Mouse (Mus musculus): ENCODE results near the gene Tmem88b. TPM values are rescaled to one million over a fixed set of nuclear protein-coding genes. Genes with fewer than 3 reads are reported as not detected.
A peak's percentile ranks its signal among the peaks of the same experiment; 100 is the strongest.

The Tmem88b gene
- total and polyA plus RNA-seq, 3 experiments, result 0.19 to 0.32 TPM; not detected in 1

- Histone ChIP-seq H3K9me3 (replicated peaks; ENCODE audit: insufficient read depth, low read length) (no peaks in the 10 kb centered on the region), H3K4me3 (ENCODE audit: control insufficient read depth in 1 of 2, insufficient read depth in 1 of 2, low read depth in 2 of 2, low read length in 2 of 2) (peak overlapping the region; percentile 69 to 90), H3K36me3 (ENCODE audit: control insufficient read depth in 1 of 2, insufficient read depth in 2 of 2, low read length in 2 of 2) (peaks cover 0 to 7% of the 10 kb centered on the region in 2 experiments; a peak in 2 of 4 replicates), H3K4me1 (ENCODE audit: control insufficient read depth in 1 of 2, insufficient read depth in 2 of 2, low read length in 2 of 2) (peaks cover 0 to 10% of the 10 kb centered on the region in 2 experiments; a peak in 1 of 4 replicates), H3K9ac (ENCODE audit: control insufficient read depth, low read depth, low read length, poor library complexity, severe bottlenecking) (peak overlapping the region; percentile 88), H3K27ac (ENCODE audit: control insufficient read depth, low read depth, low read length) (no peak overlapping the region), H3K79me2 (ENCODE audit: control insufficient read depth, insufficient read depth, low read length, poor library complexity) (peaks cover 15% of the 10 kb centered on the region), H3K27me3 (ENCODE audit: control insufficient read depth in 1 of 2, insufficient read depth in 2 of 2, low read length in 2 of 2) (no peaks in the 10 kb centered on the region)
- DNase-seq (ENCODE audit: low read depth, low spot score), result no peak
- TF ChIP-seq GABPA (IDR thresholded peaks at IDR 0.05; ENCODE audit: low read depth, low read length), result no peak
- 0 out of 4 replicates have a peak, but pooled peaks of 1 of the 2 experiments have one; percentile 4 for TF ChIP-seq POLR2A (IDR thresholded peaks at IDR 0.05; ENCODE audit: control insufficient read depth in 1 of 2, insufficient read depth in 1 of 2, low read depth in 1 of 2, low read length in 2 of 2, poor library complexity in 1 of 2)
Observed at GRCm38 (mm10) chr4:155832321-155832720, 46.6 kb upstream of the Tmem88b start.

- Histone ChIP-seq H3K9ac (ENCODE audit: control insufficient read depth, low read depth, low read length, poor library complexity, severe bottlenecking) (peak overlapping the region; percentile 88), H3K36me3 (ENCODE audit: control insufficient read depth in 1 of 2, insufficient read depth in 2 of 2, low read length in 2 of 2) (peaks cover 0 to 7% of the 10 kb centered on the region in 2 experiments; a peak in 2 of 4 replicates), H3K27ac (ENCODE audit: control insufficient read depth, low read depth, low read length) (peak overlapping the region; percentile 71), H3K27me3 (ENCODE audit: control insufficient read depth in 1 of 2, insufficient read depth in 2 of 2, low read length in 2 of 2) (no peaks in the 10 kb centered on the region), H3K9me3 (replicated peaks; ENCODE audit: insufficient read depth, low read length) (no peaks in the 10 kb centered on the region), H3K79me2 (ENCODE audit: control insufficient read depth, insufficient read depth, low read length, poor library complexity) (peaks cover 15% of the 10 kb centered on the region), H3K4me1 (ENCODE audit: control insufficient read depth in 1 of 2, insufficient read depth in 2 of 2, low read length in 2 of 2) (peaks cover 0 to 10% of the 10 kb centered on the region in 2 experiments; a peak in 1 of 4 replicates), H3K4me3 (ENCODE audit: control insufficient read depth in 1 of 2, insufficient read depth in 1 of 2, low read depth in 2 of 2, low read length in 2 of 2) (peak overlapping the region; percentile 69 to 90)
- no peak for DNase-seq (ENCODE audit: low read depth, low spot score)
- TF ChIP-seq SMC3 (IDR thresholded peaks at IDR 0.05; ENCODE audit: low read depth, low read length), result no peak
- TF ChIP-seq USF2 (IDR thresholded peaks at IDR 0.05; ENCODE audit: borderline replicate concordance in 1 of 2, insufficient read depth in 1 of 2, low read depth in 1 of 2, low read length in 2 of 2), result no peak
- no peak for TF ChIP-seq ELF1 (IDR thresholded peaks at IDR 0.05; ENCODE audit: low read depth, low read length)
- no peak for TF ChIP-seq MAX (IDR thresholded peaks at IDR 0.05; ENCODE audit: low read length)
- no peak for TF ChIP-seq TBP (IDR thresholded peaks at IDR 0.05; ENCODE audit: low read depth, low read length)
- TF ChIP-seq E2F4 (IDR thresholded peaks at IDR 0.05; ENCODE audit: borderline replicate concordance, low read depth, low read length), result no peak
- TF ChIP-seq CHD1 (IDR thresholded peaks at IDR 0.05; ENCODE audit: low read depth, low read length), result no peak
- TF ChIP-seq EP300 (IDR thresholded peaks at IDR 0.05; ENCODE audit: low read depth in 1 of 2, low read length in 2 of 2), result no peak
- no peak for TF ChIP-seq POLR2A (IDR thresholded peaks at IDR 0.05; ENCODE audit: control insufficient read depth in 1 of 2, insufficient read depth in 1 of 2, low read depth in 1 of 2, low read length in 2 of 2, poor library complexity in 1 of 2)
- TF ChIP-seq RCOR1 (IDR thresholded peaks at IDR 0.05; ENCODE audit: low read depth, low read length), result no peak
- no peak for TF ChIP-seq POLR2AphosphoS5 (IDR thresholded peaks at IDR 0.05; ENCODE audit: borderline replicate concordance, low read depth, low read length)
- no peak for TF ChIP-seq NELFE (IDR thresholded peaks at IDR 0.05; ENCODE audit: low read depth, low read length)
- no peak for TF ChIP-seq POLR2AphosphoS2 (IDR thresholded peaks at IDR 0.05; ENCODE audit: low read length)
- TF ChIP-seq UBTF (IDR thresholded peaks at IDR 0.05; ENCODE audit: borderline replicate concordance, insufficient read depth, low read depth, low read length), result no peak
- TF ChIP-seq MEF2A (IDR thresholded peaks at IDR 0.05; ENCODE audit: extremely low read depth, insufficient replicate concordance, low read depth, low read length, poor library complexity, severe bottlenecking), result no peak
- TF ChIP-seq USF1 (IDR thresholded peaks at IDR 0.05; ENCODE audit: low read depth, low read length), result no peak
Observed at GRCm38 (mm10) chr4:155831831-155832230, 46.2 kb upstream of the Tmem88b start.
